Mouse (Mus musculus) megakaryocyte progenitor cell, adult 5-6 weeks (primary cell): Measurements from ENCODE around the gene Phlpp1. TPM values are rescaled to one million over a fixed set of nuclear protein-coding genes. Genes with fewer than 3 reads are reported as not detected.

Experiments
- ATAC-seq: replicated peaks from 2 replicates; pipeline ENCODE4 v1.8.0; 2016; ENCODE audit warnings: mild to moderate bottlenecking, moderate TSS enrichment, inconsistent platforms; ENCODE audit not compliant: poor library complexity
- total RNA-seq, 2 experiments: library from RNA; stranded (forward) in 1 of 2; stranded (reverse) in 1 of 2; fragments of 157-497, 149-512 nt in 1 of 2; fragments of 200-1000 nt in 1 of 2; gene quantifications; 2 replicates each; pipeline versions ENCODE4 v1.2.3 to v1.2.4; 2015 to 2017

The Phlpp1 gene
- total RNA-seq, 2 experiments from 2014 or later, result 0.92 to 2.6 TPM

DNA sequence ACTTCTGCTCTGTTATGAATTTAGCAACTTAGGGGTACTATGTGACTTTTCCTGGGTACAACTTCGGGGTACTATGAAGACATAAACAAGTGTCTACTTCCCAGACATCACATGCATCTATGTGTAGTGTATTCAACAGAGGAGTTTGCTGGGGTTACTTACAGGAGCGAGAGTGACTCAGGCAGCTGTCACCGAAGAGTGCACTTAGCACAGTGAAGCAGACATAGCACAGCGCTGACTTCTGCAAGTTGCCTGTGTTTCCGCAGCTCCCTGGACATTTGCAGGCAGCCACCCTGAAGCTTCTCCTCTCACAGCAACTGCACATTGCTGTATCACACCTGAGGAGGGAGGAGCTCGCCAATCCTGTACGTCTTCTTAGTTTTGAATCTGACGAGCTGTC lies 8.2 kb upstream of the Phlpp1 start:
- ATAC-seq, result no peak

DNA sequence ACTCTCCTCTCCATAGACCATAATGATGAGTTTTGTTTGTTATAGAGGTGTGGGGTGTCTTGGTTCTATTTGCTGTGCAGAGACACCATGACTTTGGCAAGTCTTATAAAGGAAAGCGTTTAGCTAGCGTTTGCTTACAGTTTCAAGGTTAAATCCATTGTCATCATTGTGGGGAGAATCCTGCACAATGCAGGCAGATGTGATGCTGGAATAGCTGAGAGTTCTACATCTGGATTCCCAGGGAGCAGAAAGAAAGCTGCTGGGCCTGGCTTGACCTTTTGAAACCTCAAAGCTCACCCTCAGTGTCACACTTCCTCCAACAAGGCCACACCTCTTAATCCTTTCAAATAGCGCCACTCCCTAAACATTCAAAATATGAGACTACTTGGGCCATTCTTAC lies 7.4 kb upstream of the Phlpp1 start:
- no peak for ATAC-seq

DNA sequence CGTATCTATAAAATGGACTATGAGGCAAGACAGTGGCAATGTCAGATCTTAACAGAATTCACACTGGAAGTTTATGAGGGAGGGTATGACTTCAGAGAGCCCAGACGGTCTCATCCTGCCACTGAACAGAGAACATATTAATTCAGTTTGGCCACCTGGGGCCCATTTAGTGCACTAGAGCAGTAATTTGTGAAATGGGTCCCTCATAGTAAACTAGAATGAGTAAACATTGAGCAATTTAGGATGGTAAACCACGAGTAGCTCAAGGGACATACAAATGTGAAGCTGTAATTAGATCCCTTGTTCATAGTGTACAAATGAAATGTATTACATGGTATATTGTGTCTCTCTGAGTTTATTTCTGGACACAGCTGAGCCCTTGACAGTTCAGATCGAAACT lies 3.6 kb upstream of the Phlpp1 start:
- ATAC-seq, result no peak

DNA sequence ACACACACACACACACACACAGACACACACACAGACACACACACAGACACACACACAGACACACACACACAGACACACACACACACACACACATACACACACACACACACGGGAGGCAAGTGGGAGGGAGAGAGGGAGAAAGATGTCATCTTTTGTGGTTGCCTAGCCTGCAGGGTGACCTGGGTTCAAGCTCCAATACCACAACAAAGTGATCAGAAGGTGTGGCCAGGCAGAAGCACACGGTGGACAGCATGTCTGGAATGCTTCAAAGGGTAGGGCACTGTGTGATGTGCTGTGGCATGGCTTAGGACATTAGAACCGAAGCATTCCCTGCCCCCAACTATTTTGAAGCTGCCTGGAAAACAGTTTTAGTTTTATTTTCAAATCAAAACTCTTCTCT lies 2.8 kb upstream of the Phlpp1 start:
- ATAC-seq, result no peak

DNA sequence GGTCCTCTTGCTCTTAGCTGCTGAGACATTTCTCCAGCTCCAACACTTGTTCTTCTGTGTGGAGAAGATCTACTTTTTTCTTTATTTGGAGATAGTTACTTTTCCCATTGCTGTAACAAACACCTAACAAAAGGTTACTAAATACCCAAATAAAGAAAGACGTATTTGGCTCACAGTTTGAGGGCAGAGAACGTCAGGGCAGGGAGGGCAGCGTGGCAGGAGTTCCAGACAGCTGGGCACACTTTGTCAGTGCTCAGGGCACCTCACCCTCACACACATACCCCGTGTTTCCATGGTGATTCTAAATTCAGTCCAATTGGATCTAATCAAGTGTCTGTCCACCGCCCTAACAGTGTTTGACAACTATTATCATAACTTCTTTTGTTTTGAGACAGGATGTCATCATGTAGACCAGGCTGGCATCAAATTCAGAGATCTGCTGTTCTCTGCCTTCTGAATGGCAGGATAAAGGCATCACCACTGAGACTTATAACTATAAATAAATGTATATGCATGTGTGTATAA lies 1.7 kb upstream of the Phlpp1 start:
- no peak for ATAC-seq

DNA sequence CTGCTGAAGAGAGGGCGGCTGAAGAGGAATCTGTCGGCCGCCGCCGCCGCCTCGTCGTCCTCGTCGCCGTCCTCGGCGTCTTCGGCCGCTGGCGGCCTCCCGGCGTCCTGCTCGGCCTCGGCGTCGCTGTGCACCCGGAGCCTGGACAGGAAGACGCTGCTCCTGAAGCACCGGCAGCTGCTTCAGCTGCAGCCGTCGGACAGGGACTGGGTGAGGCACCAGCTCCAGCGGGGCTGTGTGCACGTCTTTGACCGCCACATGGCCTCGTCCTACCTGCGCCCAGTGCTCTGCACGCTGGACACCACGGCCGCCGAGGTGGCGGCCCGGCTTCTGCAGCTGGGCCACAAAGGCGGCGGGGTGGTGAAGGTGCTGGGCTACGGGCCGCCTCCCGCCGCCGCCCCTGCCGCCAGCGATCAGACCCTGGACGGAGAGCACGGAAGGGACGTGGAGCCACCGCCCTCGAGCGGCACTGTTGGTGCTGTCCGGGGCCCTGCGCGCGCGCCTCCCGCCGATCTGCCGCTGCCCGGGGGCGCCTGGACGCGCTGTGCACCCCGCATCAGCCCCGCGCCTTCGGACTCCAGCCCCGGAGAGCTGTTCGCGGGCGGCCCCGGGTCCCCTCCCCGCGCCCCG lies 864 bp downstream of the Phlpp1 start:
- peak; percentile 4; the same call in 1 of the 2 replicates for ATAC-seq

DNA sequence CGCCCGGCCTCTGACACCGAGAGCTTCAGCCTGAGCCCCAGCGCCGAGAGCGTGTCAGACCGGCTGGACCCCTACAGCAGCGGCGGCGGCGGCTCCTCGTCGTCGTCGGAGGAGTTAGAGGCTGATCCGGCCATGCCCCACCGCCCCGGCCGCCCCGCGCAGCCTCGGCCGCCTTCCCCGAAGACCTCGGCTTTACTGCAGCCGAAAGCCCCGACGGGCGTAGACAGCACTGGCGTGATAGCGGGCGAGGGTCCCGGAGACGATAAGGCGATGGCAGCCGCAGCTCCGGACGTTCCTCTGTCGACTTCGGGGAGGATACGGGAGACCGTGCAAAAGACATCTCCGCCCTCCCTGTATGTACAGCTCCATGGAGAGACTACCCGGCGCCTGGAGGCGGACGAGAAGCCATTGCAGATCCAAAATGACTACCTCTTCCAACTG lies 1.4 kb downstream of the Phlpp1 start:
- ATAC-seq, result no peak

DNA sequence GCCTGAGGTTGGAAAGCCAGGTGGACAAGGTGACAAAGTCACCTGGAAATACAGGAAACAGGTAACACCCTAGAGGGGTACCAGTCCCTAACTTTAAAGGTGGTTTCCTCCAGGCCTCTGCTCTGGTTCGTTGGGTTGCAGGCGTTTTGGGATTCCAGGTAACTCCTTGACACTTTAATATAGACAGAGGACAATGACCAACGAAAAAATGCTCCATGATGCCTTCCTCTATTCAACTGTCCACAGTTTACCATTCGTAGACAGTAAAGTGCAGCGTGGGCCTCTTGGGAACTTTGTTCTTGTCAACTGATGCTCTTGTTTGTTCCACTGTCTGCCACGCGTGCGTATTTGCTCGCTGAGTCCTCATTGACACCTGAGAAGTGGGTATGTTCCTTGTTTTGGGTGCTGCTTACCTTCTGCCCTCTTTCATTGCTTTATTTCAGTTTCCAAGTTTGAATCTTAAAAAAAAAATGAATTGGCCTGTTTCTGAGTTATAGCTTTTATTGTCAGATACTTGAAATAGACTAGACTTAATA lies 2.1 kb downstream of the Phlpp1 start:
- no peak for ATAC-seq

DNA sequence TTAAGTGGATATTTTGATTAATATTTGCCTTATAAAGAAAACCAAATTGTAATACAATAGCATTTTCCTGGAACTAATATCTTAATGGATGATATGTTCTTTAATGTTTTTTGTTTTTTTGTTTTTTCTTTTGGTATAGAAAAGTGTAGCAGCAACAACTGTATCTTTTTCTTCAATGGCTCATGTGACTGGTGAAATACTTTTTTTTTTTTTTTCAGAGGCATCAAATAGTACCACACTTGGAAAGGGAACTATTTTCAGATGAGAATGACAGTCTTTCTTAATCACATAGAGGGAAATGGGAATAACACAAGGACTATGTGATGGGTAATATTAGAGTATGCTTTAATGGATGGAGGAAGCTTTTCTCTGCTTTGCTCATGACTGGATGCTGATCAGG lies 3.0 kb downstream of the Phlpp1 start:
- no peak for ATAC-seq

DNA sequence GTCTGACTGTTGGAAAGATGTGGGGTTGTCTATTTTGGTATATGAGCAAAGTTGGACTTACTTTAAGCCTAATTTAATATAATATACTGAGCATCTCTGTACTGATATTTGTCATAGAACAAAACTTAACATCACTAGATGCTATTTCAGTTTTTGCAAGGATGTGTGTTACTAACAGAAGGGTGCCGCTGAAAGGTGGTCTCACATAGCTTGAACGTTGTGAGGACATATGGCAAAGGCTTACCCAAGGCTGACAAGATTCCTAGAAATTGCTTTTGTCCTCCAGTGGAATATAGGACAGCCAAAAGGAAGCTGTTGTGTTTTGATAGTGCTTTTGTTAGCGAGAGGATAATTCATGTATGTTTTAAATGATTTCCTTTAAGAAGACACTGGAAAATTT lies 3.8 kb downstream of the Phlpp1 start:
- no peak for ATAC-seq

DNA sequence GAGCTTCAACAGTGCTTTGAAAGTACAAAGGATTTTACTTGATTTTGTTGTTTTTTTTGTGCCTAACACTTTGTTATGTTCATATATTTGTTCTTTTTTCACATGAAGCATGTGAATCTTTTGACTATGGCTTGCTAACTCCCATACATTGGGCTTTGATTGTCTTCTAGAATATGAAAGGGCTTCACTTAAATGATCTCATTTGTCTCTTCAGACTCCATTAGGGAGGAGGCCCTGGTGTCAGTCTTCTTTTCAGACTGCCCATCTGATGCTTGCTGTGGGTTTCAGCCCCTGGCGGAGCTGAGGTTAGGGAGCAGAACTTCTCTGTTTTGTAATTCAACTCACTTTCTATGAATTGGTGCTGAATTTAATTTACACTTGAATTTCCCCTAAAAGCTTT lies 5.2 kb downstream of the Phlpp1 start:
- no peak for ATAC-seq

DNA sequence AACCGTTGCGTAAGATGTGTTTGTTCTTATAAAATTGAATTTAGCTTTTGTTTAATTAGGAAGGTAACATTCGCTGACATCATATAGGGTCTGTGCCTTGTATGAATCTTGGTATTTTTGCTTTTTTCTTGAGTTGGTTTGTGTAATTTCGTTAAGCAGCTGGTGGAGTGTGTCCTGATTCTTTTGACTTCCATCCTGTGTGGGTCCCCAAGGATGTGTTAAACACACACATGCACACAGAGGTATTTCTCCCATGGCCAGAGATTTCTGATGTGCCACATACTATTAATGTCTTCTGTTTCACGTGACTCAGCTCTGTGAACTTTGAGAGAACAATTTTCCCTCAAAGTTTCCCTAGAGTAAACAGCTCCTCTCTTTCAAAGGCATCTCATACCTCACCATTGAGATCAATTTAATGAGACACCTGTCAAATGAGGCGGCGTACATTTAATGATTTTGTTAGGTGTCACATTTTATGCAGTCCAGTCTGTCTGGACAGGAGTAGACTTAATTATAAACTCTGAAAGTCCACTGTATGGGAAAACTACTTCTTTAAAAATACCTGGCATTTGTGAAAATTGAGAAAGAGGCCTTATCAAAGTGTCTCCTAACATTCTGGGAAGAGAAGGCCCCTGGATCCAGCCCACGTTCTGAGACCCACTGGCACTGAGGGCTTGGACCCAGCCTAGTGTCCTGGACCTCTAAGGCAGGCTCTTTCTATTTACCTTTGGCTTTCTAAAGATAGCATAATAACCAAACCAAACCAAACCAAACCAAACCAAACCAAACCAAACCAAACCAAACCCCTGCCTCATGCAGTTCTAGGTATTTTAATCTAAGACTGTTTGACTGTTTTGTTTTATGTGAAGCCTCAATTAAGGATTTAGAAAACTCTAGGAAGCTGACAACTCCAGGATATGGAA lies 6.6 kb downstream of the Phlpp1 start:
- ATAC-seq, result no peak

DNA sequence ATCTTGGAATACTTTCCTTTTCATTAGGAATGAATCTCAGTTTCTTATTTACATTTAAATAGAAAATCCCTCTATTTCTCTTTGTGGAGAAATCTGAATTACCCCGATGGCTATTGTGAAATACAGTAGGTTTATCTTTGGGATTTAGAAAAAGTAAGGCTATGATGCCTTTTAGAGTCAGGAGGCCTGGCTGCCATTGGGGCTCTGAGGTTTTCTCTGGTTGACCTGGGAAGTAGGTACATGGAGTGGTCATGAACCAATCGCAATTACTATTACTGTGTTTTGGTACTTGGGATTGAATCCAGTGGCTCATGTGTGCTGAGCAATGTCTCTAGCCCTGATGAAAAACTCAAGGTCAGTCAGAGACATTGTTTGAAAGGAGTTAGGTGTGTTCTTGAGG lies 12.1 kb downstream of the Phlpp1 start:
- ATAC-seq, result no peak

DNA sequence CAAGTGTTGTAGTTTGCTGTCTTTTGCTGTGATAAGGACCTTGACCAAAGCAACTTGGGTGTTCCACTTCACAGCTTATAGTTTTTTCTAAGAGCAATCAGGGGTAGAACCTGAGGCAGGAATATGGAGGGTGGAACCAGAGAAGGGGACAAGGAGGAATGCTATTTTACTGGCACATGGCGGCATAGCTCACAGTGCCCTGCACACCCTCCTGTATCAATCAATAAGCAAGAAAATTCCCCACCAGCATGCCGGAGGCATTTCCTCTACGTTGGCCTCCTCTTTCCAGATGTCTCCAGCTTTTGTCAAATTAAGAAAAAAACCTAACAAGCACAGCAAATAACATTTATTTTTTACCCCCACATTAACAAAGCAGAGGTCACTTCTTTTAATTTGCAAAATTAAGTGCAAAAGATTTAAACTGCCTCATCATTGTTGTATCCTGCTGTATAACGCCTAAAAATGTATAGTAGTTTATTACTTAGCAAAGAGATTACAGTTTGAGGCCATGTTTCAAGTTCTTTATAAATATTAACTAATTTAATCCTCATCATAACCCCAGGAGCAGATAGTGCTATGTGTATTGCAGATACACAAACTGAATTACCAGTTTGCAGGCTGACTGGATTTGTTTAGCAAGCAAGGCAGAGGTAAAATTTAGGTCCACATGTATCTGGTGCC lies 13.4 kb downstream of the Phlpp1 start:
- ATAC-seq, result no peak

DNA sequence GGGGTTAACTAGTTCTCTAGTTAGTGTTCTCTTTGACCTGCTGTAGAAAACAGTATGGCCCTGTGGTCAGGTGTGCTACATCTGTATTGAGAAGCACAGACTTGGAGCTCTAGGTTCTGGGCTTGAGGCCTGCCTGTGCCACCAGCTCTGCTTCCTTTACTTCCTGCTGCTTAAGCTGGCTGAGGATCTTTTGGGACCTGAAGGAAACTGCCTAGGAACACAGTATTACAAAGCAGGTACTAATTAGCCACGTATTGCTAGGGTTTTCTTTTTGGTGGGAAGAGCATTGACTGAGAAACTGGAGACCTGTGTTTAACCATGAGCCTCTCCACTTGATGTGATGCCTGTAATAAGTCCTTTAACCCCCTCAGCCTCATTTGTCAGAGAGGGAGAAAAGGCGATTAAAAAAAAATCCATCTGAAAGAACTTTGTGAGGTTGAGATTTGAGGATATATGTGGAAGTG lies 13.9 kb downstream of the Phlpp1 start:
- ATAC-seq, result no peak

DNA sequence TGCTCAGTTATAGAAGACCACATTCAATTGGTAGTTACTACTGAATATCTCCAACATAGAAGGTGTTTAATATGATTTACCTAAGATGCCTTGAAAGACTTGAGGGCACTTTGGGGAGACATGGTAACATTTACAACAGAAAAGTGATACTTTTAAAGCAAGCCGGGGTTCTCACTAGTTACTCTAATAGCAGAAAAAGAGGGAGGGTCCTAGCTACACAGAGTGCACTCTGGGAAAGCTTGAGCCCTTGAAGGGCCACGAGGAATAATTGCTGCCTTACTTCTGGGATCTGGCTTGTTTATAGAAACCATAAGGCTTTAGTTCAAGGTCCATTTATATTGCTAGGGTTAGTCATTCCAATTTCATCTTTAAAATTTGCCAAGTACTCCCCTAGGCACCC lies 14.5 kb downstream of the Phlpp1 start:
- ATAC-seq, result no peak

DNA sequence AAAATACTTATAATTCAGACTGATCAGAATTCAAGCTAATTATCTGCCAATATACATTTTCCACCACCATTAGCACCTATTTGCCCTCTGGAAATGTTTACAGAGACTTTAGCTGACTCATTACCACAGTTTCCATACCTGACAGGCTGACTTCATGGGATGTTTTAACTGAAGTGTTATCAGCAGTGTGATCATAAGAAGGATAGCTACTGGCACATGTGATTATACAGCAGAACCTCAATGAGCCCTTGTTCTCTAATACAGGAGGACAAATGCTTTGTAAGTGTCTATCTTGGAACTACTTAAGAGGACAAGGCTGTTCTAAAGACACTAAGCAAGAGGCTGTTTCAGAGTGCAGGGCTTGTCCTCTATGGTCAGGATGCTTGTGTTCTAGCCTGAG lies 15.9 kb downstream of the Phlpp1 start:
- no peak for ATAC-seq

DNA sequence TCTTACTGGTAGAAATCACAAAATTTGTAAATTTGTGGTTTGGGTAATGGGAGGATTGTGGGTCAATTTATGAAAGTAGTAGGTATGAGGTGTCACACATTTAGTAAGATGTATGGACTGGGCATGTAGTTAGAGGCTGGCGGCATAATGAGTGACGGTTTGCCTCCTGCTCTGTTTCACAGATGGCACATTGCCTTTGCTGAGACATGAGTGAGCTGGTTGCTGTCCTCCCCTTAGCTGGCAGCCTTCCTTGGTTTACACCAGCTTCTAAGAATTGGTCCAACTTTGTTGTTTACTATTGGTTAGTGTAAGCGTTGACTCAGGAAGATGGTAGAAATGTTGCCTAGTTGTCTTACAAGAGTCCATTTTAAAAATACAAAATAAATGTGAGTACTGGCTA lies 17.2 kb downstream of the Phlpp1 start:
- ATAC-seq, result no peak

DNA sequence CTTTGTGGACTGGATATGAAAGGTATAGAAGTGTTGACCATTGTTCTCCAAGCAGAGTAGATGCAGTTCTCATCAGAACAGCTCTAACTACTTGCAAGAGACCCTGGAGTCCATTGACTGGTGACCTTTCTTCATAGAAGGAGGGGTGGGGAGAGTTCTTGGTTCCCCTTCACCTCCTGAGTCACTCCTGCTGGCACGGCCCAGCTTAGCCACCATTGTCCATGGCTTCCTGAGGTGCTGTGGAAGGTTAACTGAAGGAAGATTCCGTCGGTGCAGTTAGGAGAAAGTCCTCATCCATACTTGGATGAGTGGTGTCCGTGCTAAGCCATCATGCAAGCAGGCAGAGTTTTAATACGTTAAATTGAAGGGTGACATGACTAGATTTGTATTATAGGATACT lies 17.8 kb downstream of the Phlpp1 start:
- ATAC-seq, result no peak

DNA sequence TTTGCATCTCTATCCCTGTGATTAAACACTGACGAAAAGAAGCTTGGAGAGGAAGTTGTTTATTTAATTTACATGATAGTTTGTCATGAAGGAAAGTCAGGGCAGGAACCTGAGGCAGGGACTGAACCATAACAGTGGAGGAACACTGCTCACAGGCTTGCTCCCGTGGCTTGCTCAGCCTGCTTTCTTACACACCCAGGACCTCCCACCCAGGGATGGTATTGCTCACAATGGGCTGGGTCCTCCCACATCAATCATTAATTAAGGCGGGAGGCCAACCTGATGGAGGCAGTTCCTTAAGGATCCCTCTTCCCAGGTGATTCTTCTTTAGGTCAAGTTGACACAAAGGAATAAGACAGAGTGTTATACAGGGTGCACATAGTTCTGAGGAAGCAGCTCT lies 19.1 kb downstream of the Phlpp1 start:
- ATAC-seq, result no peak

DNA sequence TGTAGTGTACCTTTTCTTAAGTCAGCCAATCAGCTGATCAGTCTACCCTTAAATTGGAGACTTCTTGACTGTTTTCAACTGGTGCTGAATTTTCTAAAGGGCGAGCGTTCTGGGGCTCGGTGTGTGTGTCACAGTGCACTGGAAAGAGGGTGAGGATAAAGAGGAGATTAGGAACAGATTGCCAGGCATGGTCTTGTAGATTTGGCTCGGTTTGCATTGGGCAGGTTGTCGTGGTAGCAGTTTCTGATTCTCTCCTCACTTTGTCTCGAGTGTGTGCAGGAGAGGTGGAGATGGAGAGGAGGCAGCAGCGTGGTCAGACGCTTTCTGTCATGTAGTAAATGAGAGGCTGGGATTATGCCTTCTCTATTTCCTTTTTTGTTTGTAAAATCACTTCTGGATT lies 20.3 kb downstream of the Phlpp1 start:
- ATAC-seq, result no peak
